Mouse (Mus musculus): Measurements from ENCODE around the gene Mthfd1l.
"Not testable (repeated sequence)": the region's sequence is repeated elsewhere in the genome, so short reads cannot be mapped to it uniquely, and the experiment has no call there.

Mthfd1l gene

DNA sequence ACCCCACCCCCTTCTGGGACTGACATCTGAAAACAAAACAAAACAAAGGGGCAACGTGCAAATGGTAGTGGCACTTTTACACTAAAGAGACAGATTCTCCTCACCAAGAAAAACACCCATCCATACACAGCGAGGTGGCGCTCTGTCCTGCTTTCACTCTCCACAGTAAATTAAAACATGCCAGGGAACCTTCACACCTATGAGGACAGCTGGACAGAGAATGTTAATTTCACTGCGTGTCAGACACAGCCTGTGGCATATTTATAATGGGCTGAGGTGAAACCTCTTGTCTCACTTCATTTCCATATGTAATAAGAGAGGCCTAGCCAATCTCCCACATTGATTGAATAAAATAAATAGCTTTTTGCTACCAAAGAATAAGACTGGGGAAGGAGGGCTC is 146.4 kb downstream of the Mthfd1l start:
- DNase-seq (ENCODE audit: low spot score): no peak

DNA sequence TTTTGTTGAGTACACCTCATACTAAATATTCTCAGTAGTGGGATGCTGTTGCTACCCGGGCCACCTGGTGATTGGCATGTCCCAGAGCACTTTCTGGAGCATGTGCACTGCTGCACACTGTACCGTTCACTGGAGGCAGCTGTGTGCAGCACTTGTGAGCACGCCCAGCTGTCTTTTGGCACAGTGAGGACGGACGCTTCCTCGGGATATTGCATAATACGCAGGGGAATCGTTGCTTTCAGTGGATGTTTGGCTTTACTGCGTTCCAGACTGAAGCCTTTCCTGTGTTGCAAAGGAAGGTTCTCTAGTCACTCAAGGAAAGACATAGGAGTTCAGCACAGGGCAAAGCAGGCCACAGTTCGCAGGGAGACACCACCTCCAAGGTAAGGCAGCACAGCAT is 147.8 kb downstream of the Mthfd1l start:
- DNase-seq (ENCODE audit: low spot score): no peak

DNA sequence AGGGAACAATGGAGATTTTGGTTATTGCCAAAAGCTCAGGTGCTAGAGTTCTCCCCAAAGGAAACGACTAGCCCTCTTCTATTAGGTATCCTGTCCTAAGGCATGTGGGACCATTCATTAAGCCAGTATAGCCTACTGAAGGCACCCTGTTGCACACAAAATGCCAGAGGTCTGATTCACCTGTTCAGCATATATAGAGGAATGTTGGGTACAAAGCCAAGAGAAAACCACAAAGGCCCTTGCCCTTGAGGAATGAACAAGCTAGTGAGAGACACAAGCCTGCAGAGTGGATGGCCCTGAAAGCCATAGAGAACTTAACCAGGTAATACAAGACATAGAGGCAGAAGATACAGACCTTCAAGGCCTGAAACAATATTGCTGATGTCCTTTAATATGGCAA is 148.3 kb downstream of the Mthfd1l start:
- no peak for DNase-seq (ENCODE audit: low spot score)

DNA sequence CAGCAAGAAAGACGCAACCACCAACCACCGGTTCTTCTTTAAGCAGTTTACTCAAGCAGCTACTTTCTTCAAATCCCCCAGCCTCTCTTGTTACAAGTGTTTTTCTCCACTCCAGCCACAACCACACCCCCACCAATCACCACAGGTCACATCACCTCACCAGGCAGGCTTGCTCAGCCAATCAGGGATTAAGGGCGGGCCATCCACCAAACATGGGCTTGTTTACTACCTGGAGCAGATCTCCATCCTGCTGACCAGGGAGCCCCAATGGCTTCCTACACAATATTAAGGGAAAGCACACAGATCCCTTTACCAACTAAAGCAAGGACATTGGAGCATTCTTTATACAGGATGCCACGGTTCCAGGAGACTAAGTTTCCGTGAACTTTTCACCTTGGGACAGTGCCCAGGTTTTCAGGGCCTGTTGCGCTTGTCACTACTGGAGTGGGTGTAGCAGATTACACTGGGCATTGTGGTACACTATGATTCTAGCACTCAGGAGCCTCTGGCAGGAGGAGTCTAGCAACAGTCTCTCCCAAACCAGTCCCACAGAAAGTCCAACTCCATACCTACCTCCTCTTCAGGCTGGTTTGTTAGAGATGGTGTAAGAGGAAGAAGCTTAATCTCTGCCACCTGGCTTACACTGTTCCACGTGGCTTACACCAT is 150.5 kb downstream of the Mthfd1l start:
- not testable (repeated sequence) for DNase-seq (ENCODE audit: low spot score)

DNA sequence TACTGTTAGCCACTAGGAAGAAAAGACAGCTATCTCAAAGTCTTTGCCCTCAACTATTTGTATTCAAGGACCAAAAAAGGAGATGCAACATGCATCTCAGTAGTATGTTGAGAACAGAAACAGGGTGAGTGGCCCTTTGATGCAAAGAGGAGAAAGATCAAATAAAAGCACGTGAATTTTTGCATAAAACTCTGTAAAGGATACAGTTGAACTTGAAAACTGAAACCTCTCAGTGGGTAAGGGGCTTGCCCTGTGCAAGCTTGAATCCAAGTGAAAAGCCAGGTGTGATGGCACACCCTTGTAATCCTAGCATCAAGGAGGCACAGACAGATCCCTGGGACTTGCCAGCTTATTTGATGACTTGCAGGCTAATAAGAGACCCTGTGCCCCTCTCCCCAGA is 151.2 kb downstream of the Mthfd1l start:
- no peak for DNase-seq (ENCODE audit: low spot score)

DNA sequence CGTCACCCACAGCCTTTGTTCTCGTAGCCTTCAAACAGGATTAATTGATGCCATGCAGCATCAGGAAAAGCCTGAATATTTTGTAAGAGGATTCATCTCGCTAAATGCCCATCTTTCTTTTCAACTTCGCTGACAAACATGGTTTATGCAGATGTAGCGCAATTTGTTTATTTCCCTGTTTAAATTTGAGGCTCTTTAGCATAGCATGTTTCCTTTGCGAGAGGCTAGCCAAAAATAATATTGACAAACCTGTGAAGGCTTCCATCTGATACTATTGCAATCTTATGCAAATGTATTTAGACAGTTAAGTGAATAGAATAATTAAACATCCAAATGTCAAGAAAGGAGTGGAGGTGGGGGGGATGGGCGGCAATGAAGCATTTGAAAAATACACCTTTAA is 152.3 kb downstream of the Mthfd1l start:
- DNase-seq (ENCODE audit: low spot score): no peak

DNA sequence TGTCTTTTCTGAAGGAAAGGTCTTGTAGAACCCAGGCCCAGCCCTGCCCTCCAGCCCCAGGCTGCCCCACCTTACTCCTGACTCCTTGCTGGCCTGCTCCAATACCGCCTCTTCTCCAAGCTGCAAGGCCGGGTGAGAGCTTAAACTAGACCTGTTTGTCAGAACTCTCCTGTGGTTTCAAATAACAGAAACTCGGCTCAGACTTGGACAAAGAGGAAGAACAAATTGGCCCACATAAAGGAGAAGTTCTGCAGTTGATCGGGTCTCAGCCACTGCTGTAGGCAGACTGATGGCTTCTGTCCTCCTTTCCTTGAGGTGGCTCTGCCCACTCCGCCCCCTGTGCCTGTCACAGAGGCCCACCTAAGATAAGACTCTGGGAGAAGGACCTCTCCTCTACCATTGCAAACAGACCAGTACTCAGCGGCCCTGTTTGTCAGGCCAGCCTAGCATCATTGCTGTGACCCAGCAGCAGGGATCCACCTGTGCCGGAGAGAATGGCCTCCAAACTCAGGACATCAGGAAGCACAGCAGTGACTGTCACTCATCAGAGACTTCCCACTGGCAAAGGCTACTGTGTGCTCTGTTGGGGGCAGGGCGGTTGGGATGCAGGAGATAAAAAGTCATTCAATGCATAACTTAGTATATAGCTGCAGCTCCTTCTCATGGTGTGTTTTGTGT is 153.6 kb downstream of the Mthfd1l start:
- no peak for DNase-seq (ENCODE audit: low spot score)

DNA sequence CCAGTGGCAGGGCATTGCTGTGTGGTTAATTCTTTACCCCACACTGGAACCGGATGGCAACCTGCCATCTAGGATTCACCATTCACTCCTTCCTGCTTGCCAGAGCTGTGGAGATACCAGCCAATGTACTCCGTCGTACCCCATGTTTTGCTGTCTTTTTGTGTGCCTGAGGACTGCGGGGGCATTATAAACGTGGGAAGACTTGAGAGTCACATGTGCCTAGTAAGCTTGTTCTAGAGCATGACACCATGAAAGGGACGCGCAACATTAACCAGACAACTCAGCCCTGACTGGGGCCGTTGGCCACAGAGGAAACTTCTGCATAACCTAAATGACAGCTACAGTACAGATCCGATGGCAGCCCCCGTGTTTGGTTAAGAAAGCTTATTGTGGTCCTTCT is 155.5 kb downstream of the Mthfd1l start:
- DNase-seq (ENCODE audit: low spot score): no peak

DNA sequence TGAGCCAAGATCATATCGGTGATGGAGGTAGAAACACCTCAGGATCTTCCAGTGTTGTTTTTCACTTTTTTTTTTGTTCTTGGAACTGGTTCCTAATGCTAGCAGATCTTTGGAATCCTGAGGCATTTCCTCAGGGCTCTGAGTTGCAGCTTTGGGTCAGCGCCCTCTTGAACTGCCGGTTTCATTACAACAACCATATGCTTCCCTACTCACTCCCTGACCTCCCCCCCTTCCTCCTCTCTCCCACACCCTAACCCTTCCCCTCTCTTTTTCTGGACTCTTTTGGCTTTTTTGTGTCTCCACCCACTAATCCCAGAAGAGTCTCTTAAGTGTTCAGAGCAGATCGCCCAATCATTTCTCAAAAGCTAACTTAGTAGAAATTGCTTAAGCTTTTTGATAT is 156.0 kb downstream of the Mthfd1l start:
- DNase-seq (ENCODE audit: low spot score): no peak

DNA sequence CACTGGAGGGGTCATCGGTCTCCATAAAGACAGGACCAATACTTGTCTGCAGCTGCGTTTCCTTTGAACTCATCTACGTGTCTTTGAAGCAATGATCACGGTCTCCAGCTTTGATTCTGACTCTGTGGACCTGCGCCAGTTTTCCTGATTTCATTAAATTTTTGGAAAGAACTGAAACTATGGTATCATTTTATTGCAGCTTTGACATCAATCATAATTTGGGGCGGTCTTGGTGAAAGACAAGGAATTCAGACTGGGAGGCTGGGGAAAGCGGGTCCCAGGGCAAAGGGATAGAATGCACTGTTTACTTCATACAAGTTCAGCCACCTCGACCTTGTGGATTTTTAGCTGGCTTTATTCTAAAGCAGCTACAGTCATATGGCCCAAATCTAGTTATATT is 156.5 kb downstream of the Mthfd1l start:
- DNase-seq (ENCODE audit: low spot score): no peak

DNA sequence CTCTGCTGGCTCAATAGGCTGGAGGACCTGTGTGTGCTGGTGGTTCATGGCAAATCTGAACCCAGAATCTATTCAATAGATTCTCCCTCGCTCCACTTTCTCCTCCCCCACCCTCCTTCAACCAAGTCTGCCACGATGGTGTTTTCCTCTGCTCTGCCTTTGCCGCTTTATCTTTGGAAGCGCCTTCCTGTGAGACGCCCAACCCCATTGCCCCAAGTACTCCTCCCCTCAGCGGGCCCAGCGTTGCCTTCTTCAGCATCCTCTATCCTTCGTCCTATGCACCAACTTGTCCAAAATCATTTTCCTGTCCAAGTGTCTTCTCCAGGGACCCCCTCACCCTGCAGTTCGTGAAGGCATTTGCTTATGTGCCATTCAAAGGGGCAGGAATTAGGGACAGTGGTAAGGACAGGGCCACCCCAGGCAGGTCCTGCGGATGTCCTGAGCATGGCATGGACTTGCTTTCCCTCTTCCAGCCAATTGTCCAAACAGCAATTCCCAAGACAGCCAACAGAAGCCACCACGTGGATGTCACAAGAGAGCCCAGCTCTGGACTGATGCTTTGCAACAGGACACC is 157.2 kb downstream of the Mthfd1l start:
- no peak for DNase-seq (ENCODE audit: low spot score)

DNA sequence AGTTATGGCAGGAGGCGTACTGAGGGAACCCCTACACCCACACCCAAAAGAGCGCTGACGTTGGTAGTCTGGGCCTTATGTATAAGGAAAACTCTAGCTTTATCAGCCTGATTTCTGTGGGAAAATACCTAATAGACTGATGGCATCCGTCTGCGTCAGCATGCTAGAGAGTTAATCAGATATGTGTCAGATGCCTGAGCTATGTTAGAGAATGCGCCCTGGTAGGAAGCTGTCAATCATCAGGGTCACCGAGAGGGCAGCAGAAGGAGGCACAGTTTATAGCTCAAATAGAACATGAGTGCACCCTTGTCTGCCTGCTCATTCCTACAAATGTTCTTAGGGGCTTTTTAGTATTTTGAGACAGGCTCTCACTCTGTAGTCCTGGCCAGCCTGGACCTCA is 159.8 kb downstream of the Mthfd1l start:
- DNase-seq (ENCODE audit: low spot score): no peak

DNA sequence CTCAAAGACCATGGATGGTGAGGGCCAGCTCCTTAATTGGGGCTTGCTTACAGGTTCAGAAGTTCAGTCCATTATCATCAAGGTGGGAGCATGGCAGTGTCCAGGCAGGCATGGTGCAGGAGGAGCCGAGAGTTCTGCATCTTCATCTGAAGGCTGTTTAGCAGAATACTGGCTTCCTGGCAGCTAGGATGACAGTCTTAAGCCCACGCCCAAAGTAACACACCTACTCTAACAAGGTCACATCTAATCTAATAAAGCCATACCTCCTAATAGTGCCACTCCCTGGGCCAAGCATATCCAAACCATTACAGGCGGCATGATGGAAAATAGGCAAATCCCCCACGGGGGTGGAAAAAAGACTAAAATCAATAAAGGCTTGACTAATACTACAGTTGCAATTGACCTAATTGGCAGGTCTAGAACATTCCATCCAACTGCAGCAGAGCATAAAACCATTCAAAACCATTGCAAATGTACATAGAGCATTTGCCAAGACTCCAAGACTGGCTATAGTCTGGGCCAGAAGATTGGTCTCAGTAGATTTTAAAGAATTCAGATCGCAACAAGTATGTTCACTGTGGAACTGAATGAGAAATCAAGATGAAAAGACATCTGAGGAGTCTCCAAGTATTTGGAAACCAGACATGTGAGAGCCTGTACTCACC is 162.3 kb downstream of the Mthfd1l start:
- no peak for DNase-seq (ENCODE audit: low spot score)

DNA sequence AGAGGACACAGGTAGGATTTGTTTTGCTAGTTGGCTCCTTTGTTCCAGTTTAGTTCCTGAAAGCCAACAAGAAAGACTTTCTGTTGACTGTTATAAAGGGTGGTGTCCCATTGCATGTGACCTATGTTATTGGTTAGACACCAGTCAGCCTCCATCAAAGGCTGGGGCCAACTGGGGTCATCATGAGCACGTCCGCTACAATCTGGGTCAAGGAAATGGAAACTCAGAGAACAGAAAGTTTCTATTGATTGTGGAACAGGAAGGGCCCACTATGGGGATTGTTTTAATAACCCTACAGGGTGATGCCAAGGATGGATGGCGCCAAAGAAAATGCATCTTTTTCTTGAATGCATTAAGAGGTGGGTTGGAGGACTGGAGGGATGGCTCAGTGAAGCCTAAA is 166.6 kb downstream of the Mthfd1l start:
- no peak for DNase-seq (ENCODE audit: low spot score)

DNA sequence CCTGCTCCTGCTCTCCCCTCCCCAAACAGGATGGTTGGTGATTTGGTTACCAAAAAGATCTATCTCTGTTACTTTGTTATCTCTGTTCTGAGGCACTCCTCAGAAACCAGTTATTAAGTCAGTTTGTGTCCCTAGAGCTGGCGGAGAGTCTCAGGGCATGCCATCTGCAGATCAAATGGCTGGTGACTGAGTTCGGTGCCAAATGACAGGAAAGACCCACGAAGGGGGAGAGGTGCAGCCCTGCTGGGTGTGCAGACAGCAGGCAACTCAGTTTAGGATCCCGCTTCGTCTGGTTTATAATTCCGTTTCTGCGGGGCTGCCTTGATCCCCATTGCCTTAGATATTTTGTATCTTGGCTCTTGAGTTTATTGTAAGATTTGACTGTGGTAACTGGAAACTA is 168.8 kb downstream of the Mthfd1l start:
- DNase-seq (ENCODE audit: low spot score): no peak

DNA sequence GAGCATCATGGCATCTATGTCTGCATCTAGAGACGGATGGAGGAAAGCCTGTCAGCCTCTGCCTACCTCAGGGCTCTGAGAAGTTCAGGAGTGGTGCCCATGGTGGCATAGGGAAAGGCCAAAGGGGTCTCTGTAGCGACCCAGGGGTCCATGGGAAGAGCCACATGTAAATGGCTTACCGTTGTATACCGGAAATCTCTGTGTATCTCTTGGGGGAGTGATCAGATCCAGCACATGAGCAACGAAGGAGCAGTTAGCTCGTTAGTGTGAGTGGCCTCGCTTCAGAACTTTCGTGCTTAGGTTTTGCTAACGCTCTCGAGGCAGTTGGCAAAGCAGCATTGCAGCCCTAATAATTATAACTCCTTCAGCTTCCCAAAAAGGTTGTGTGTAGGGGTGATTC is 169.9 kb downstream of the Mthfd1l start:
- no peak for DNase-seq (ENCODE audit: low spot score)

DNA sequence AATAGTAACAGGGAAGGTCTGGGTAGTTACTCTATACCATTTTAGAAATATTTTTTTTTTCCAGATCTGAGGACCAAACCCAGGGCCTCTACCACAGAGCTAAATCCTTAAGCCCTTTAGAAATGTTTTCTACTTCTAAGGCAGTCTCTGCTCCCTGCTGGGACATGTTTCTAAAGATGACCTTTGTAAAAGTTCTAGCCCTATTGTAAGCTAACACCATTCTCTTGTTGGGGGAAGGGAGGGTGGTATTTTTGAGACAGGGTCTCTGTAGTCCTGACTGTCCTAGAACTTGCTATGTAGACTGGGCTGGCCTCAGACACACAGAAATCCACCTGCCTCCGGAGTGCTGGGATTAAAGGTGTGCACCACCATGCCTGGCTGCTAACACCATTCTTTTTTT is 170.5 kb downstream of the Mthfd1l start:
- no peak for DNase-seq (ENCODE audit: low spot score)

DNA sequence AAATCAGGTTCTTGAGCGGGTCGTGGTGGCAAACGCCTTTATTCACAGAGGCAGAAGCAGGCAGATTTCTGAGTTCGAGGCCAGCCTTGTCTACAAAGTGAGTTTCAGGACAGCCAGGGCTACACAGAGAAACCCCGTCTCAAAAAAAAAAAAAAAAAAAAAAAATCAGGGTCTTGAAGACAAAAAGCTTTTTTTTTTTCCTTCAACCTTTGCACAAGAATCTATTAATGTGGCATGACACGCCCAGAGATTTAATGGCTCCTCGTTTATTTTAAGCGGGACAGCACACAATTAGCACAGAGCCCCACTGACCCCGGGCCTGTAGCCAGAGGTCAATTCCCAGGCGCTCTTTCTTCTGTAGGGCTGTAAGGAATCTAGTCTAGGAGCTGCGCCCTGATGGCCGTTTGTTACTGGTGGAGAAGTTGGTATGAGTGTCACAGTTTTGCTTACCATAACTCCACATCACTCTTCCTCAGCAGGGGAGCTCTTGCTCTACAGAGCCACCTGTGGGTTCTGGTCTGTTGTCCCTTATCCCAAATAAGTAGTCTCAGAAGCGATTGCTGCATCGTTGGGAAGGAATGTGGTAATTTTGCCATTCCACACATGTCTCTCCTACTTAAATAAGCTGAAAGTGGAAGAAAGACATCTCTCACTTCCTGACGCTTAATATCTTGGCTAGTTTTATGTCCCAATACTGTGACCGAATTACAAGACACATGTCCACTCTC is 172.3 kb downstream of the Mthfd1l start:
- DNase-seq (ENCODE audit: low spot score): no peak

DNA sequence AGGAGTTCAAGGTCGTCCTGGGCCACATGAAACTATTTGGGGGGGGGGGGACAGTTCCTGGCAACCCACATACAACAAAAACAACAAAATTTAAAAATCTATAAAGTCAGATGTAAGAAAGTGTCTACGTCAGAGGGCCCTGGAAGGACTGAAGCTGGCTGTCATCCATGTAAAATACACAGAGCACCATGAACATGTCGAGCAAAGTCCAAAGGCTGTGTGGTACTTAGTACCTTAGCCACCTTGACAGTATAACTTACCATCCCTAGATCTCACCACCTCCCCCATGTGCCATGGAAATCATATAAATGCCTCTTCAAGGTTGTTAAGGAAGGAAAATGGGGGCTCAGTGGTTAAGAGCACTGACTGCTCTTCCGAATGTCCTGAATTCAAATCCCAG is 174.0 kb downstream of the Mthfd1l start:
- no peak for DNase-seq (ENCODE audit: low spot score)

DNA sequence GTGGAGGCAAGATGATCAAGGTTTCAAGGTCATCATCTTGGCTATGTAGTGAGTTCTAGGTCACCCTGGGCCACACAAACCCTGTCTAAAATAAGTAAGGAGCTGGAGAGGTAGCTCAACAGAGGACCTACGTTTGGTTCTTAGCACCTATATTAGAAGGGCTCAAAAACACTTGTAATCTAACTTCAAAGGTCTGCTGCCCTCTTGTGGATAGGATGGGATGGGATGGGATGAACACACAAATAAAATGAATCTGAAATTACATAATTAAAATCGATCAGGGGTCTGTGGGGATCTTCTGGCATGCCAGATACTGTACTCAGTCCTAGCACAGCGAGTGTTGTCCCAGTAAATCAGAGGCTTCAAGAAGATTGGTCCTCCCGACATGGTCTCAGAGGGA is 178.2 kb downstream of the Mthfd1l start:
- no peak for DNase-seq (ENCODE audit: low spot score)

DNA sequence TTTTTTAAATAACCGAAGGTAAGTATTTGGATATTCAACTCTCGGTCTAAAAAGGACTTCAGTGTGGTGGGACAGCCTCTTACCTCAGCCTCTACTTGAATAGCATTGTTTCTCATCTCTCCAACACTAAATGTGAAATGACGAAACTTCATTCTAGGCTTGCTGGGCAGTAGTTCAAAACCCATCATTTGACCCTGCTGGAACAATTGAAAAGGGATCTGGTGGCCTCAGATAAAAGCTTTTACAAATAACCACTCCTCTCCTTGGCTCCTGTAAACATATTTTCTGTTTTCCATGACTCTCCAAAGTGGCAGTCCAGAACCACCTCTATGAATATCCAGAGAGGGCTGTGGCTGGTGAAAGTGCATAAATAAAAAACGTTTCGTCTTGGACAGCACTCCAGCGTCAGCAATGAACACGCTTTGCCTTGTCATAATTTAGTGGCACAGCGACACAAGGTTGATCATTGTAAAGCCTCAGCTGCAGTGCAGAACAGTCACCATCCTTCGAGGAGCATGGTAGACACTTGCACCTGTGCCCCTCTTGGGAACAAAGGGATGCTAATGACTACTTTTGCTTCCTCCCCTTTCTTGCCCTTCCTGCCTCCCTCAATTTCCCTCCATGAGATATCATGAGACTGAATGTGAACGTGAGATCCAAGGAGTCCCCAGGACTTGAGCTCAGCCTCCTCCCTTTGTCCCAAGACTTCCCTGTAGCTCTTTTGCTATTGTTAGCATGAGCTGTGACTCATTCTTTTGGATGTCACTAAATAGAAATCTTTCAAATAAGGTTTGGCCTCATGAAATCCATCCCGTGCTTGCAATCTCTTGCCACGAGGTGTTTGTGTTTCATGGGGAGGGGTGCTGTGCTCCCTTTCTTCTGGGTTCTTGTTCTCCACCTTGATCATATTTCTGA is 179.2 kb downstream of the Mthfd1l start:
- DNase-seq (ENCODE audit: low spot score): no peak

DNA sequence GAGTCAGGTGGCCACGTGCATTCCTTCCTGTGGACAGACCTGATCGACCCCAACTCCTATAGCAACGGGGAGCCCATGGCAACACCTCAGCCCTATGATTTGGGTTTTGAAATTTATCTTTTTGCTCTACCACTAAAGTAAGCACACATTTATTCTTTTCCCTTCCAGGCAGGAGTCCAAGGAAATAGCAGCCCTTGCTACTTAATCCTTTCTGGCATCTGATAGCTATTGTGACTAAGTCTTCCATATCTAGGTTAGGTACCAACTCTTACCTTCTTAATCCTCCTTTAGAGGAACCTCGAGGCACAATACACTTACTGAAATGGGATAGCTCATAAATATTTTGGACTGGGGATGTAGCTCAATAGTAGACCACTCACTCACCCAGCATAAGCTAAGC is 180.1 kb downstream of the Mthfd1l start:
- DNase-seq (ENCODE audit: low spot score): no peak
